Mouse (Mus musculus) ES-Bruce4 (cell line): Measurements from ENCODE around the gene Sv2a. TPM values are rescaled to one million over a fixed set of nuclear protein-coding genes. Genes with fewer than 3 reads are reported as not detected.

Experiments
- H3K27ac ChIP-seq: 2 replicates; pipeline ENCODE4 v1.5.1; 2012; ENCODE audit warnings: low read length, inconsistent platforms; ENCODE audit not compliant: insufficient read depth
- H3K27me3 ChIP-seq: 2 replicates; pipeline ENCODE4 v1.6.1; 2012; ENCODE audit warnings: mild to moderate bottlenecking, low read length, inconsistent platforms; ENCODE audit not compliant: control insufficient read depth, poor library complexity, insufficient read depth, severe bottlenecking
- H3K36me3 ChIP-seq: 2 replicates; pipeline ENCODE4 v1.6.1; 2012; ENCODE audit warnings: inconsistent platforms, mild to moderate bottlenecking, low read length, moderate library complexity; ENCODE audit not compliant: control insufficient read depth, poor library complexity, insufficient read depth, severe bottlenecking
- H3K4me1 ChIP-seq: one replicate; pipeline ENCODE4 v1.8.1; 2011; ENCODE audit warnings: low read length; ENCODE audit not compliant: control insufficient read depth, insufficient read depth
- H3K4me3 ChIP-seq: 2 replicates; pipeline ENCODE4 v1.5.1; 2011; ENCODE audit warnings: low read depth, mild to moderate bottlenecking, low read length
- H3K9ac ChIP-seq: 2 replicates; pipeline ENCODE4 v1.6.1; 2012; ENCODE audit warnings: low read depth, mild to moderate bottlenecking, inconsistent platforms; ENCODE audit not compliant: poor library complexity, severe bottlenecking
- H3K9me3 ChIP-seq: replicated peaks from 2 replicates; pipeline ENCODE4 v1.6.1; 2012; ENCODE audit warnings: mild to moderate bottlenecking, low read length, inconsistent platforms; ENCODE audit not compliant: control insufficient read depth, poor library complexity, insufficient read depth, severe bottlenecking
- CTCF ChIP-seq: IDR thresholded peaks from one replicate; pipeline ENCODE4 v1.8.1; 2011; ENCODE audit warnings: low read depth, low read length
- EP300 ChIP-seq: IDR thresholded peaks from 2 replicates; pipeline ENCODE4 v1.6.1; 2011; ENCODE audit warnings: low read depth, low read length; ENCODE audit not compliant: insufficient read depth
- POLR2A ChIP-seq: IDR thresholded peaks from one replicate; pipeline ENCODE4 v1.8.1; 2011; ENCODE audit warnings: low read length; ENCODE audit not compliant: insufficient read depth
- polyA plus RNA-seq: library from polyadenylated mRNA; stranded (reverse); fragments of >200 nt; gene quantifications from 2 replicates; pipeline ENCODE4 v1.2.4, GENCODE M21; 2011; ENCODE audit warnings: low read depth; ENCODE audit not compliant: missing spikeins, insufficient read depth, insufficient read length

The Sv2a gene
- polyA plus RNA-seq, 1 experiment = 4.9 TPM

DNA sequence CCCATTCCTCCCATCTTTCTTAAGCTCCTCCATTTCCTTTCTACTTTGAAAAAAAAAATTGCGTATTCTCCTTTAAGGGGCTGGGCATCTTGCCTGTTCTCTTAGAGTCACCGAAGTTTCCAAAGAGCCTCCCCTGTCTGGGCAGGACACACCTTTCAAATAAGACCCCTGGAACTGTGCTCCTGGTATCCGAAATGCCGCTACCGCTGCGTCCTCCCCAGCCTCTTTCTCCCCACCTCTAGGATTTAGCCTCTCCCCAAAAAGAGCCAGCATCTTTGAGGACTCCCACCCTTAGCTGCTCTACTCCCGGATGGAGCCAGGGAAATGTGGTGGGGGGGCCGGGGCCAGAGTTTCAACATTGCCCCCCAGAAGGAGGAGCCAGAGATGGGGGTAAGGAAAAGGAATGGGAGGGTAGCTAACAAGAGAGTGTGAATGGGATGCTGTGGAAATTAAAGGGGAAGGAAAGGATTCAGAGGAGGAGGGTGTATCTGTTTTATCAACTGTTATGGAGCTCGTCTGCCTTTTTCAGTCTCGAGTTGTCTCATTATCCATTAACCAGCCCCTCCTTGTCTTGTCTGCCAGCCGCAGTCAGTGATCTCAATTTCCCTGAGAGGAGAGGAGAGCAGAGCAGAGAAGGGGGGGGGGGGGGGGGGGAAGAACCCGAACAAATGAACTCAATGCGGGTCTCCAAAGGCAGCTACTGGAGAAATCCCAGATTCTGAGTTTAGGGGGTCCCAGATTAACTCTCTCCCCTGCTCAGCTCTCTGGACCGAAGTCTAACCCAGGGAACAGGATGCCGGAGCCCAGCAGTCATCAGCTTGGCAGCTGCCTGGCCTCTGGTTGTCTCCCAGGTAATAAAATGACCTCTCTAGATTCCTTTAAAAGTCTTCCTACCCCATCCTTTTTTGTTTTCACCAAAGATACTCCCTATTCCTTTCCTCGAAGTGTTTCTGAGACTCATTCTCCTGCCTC is 18.8 kb upstream of the Sv2a start, which contains the start of gene Mtmr11:
Gene Mtmr11, plus strand, starts transcription at position 136 of the 972 bp plus-strand sequence.
- H3K9me3 ChIP-seq = no peaks in the 10 kb centered on the region
- no peaks in the 10 kb centered on the region for H3K36me3 ChIP-seq
- peak within 1 kb of the TSS; percentile 86 for H3K27ac ChIP-seq
- TF ChIP-seq CTCF (no peak), POLR2A (no peak), EP300 (no peak)
- H3K4me1 ChIP-seq = peaks cover 5% of the 10 kb centered on the region
- H3K27me3 ChIP-seq = no peaks in the 10 kb centered on the region
- H3K4me3 ChIP-seq = peak within 1 kb of the TSS; percentile 64
- H3K9ac ChIP-seq = peak within 1 kb of the TSS; percentile 42

DNA sequence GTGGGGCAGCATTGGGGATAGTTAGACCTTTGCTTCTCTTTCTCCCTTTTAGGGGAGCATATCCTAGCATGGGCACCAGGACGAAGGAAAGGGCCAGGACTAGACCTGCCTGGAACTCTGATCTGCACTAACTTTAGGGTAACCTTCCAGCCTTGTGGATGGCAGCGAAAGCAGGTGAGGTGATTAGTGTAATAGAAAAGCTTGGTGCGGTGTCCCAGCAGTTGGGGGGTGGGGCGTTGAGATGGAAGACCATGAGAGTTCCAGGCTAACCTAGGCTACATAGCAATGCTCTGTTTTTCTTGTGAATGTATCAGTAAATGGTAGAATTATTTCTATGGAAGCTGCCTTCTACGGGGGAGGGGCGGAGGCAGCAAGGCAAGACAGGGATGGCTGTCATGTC is 17.9 kb upstream of the Sv2a start:
- Histone ChIP-seq H3K4me3 (no peak overlapping the region), H3K36me3 (no peaks in the 10 kb centered on the region), H3K27me3 (no peaks in the 10 kb centered on the region), H3K9ac (no peak overlapping the region), H3K9me3 (no peaks in the 10 kb centered on the region), H3K27ac (no peak overlapping the region), H3K4me1 (peaks cover 5% of the 10 kb centered on the region)
- TF ChIP-seq POLR2A = no peak
- TF ChIP-seq EP300 = no peak
- TF ChIP-seq CTCF = no peak

GRCm38 (mm10) chr3:96168466-96169158 is 12.3 kb upstream of the Sv2a start:
- no peak overlapping the region for H3K4me3 ChIP-seq
- no peak for TF ChIP-seq EP300
- TF ChIP-seq CTCF = no peak
- no peak for TF ChIP-seq POLR2A
- H3K36me3 ChIP-seq = 0 out of 2 replicates have a peak, but pooled peaks cover under 1% of the 10 kb centered on the region
- peaks cover 5% of the 10 kb centered on the region for H3K4me1 ChIP-seq
- H3K27ac ChIP-seq = no peak overlapping the region
- H3K9ac ChIP-seq = no peak overlapping the region
- no peaks in the 10 kb centered on the region for H3K27me3 ChIP-seq
- H3K9me3 ChIP-seq = no peaks in the 10 kb centered on the region

- peak overlapping the region; percentile 62; the same call in 1 of the 2 replicates for H3K9ac ChIP-seq
- TF ChIP-seq POLR2A (no peak), EP300 (no peak)
- no peaks in the 10 kb centered on the region for H3K9me3 ChIP-seq
- H3K27ac ChIP-seq = no peak overlapping the region
- no peaks in the 10 kb centered on the region for H3K27me3 ChIP-seq
- H3K36me3 ChIP-seq = peaks cover 16% of the 10 kb centered on the region
- H3K4me1 ChIP-seq = peaks cover 5% of the 10 kb centered on the region
- no peak overlapping the region for H3K4me3 ChIP-seq
Measured at GRCm38 (mm10) chr3:96170276-96170675, 10.7 kb upstream of the Sv2a start.

DNA sequence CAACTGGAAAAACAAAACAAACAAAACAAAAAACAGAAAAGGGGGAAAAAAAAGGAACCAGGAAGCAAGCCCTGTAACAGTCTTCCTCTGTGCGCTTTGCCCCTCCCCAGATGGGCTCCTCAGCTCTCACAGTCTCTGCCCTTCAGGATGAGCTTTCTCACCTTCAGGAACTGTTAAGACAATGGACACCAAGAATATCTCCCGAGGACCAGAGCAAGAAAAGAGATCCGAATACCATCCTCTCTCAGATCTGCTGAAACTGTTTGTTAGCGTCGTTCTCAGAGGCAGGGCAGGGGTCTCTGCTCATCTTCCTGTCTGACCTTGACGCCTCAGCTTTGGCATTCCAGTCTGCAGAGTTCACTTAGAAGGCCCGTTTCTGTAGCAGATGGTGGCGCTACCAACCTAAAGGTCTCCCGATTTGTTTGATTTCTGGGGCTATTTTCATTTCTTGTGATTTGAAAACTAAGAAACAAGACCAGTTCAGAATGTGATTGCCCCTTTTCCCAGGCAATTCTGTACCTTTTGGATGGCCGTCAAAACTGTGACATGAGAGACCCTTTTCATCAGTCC is 9.9 kb upstream of the Sv2a start:
- peaks cover 5% of the 10 kb centered on the region for H3K4me1 ChIP-seq
- H3K36me3 ChIP-seq = peaks cover 23% of the 10 kb centered on the region
- H3K27me3 ChIP-seq = no peaks in the 10 kb centered on the region
- no peak overlapping the region for H3K4me3 ChIP-seq
- H3K27ac ChIP-seq = peak overlapping the region; percentile 85
- H3K9me3 ChIP-seq = no peaks in the 10 kb centered on the region
- peak overlapping the region; percentile 62 for H3K9ac ChIP-seq
- TF ChIP-seq EP300 (no peak), POLR2A (no peak), CTCF (no peak)
